Mouse (Mus musculus) liver, embryonic 15.5 days (tissue): ENCODE data around the gene Cplx1. TPM values are rescaled to one million over a fixed set of nuclear protein-coding genes. Genes with fewer than 3 reads are reported as not detected.

Experiments used
- ATAC-seq: fragments of 200-750 bp; cut with Nextera tagmentation; 2 replicates; pipeline ENCODE4 v1.8.0; 2017; ENCODE audit warnings: moderate number of reproducible peaks, mild to moderate bottlenecking, moderate library complexity; ENCODE audit not compliant: insufficient read depth
- H3K27ac ChIP-seq: fragments of 300-500 bp; sonication (generic); replicated peaks from 2 replicates; pipeline ENCODE4 v1.5.1; 2015; ENCODE audit warnings: mild to moderate bottlenecking, inconsistent platforms
- H3K27me3 ChIP-seq: fragments of 300-500 bp; sonication (generic); 2 replicates; pipeline ENCODE4 v1.6.1; 2015; ENCODE audit warnings: mild to moderate bottlenecking, inconsistent platforms
- H3K36me3 ChIP-seq: fragments of 300-500 bp; sonication (generic); replicated peaks from 2 replicates; pipeline ENCODE4 v1.6.1; 2015; ENCODE audit warnings: moderate library complexity, mild to moderate bottlenecking, inconsistent platforms
- H3K4me1 ChIP-seq: fragments of 300-500 bp; sonication (generic); replicated peaks from 2 replicates; pipeline ENCODE4 v1.6.1; 2015; ENCODE audit warnings: inconsistent platforms
- H3K4me2 ChIP-seq: fragments of 300-500 bp; sonication (generic); 2 replicates; pipeline ENCODE4 v1.6.1; 2015; ENCODE audit warnings: moderate library complexity, mild to moderate bottlenecking, inconsistent platforms
- H3K4me3 ChIP-seq: fragments of 300-500 bp; sonication (generic); replicated peaks from 2 replicates; pipeline ENCODE4 v1.5.1; 2015; ENCODE audit warnings: mild to moderate bottlenecking, inconsistent platforms
- H3K9ac ChIP-seq: fragments of 300-500 bp; sonication (generic); 2 replicates; pipeline ENCODE4 v1.6.1; 2015; ENCODE audit warnings: moderate library complexity, mild to moderate bottlenecking, inconsistent platforms
- H3K9me3 ChIP-seq: fragments of 300-500 bp; sonication (generic); replicated peaks from 2 replicates; pipeline ENCODE4 v1.6.1; 2016; ENCODE audit warnings: inconsistent platforms
- WGBS: fragments of 180-500 bp; shearing (Covaris S2); methylation state at CpG from one replicate; pipeline ENCODE4 v1.1.7; 2015; ENCODE audit warnings: mixed read lengths; ENCODE audit not compliant: insufficient replicate concordance; 5-methylcytosine and 5-hydroxymethylcytosine counted together
- polyA plus RNA-seq: library from polyadenylated mRNA; unstranded; fragments of >200 nt; fragmentation: Nextera tagmentation; extraction: Ambion mirVana; gene quantifications from 2 replicates; pipeline ENCODE4 v1.2.1, GENCODE M21; 2015

Cplx1 gene
- 0.08 TPM in 1 of 2 replicates, not detected in the other for polyA plus RNA-seq

- no peaks in the 10 kb centered on the region; the same call in 1 of the 2 replicates for H3K4me1 ChIP-seq
- no peak for ATAC-seq
- H3K9me3 ChIP-seq: no peaks in the 10 kb centered on the region
- H3K27ac ChIP-seq: no peak within 1 kb of the TSS
- H3K9ac ChIP-seq: no peak within 1 kb of the TSS
- H3K36me3 ChIP-seq: no peaks in the 10 kb centered on the region
- H3K27me3 ChIP-seq: peaks cover 75% of the 10 kb centered on the region
- 3% methylated on average over 43 of the region's 56 CpGs for WGBS
- H3K4me2 ChIP-seq: peak within 1 kb of the TSS; percentile 25; the same call in 1 of the 2 replicates
- no peak within 1 kb of the TSS for H3K4me3 ChIP-seq
Observed at GRCm38 (mm10) chr5:108549489-108550206, at the start of gene Cplx1. TSS of gene Cplx1 (minus strand) at chr5:108550024.

- 80% methylated on average over 3 of the region's 3 CpGs for WGBS
- peaks cover 91% of the 10 kb centered on the region for H3K36me3 ChIP-seq
- no peak for ATAC-seq
- H3K4me1 ChIP-seq: no peaks in the 10 kb centered on the region
- no peaks in the 10 kb centered on the region for H3K27me3 ChIP-seq
- H3K9me3 ChIP-seq: no peaks in the 10 kb centered on the region
- H3K4me2 ChIP-seq: no peak overlapping the region
- H3K4me3 ChIP-seq: no peak overlapping the region
- H3K27ac ChIP-seq: no peak overlapping the region
- H3K9ac ChIP-seq: no peak overlapping the region
Observed at GRCm38 (mm10) chr5:108581361-108581891, 31.6 kb upstream of the Cplx1 start.

- H3K27ac ChIP-seq: no peak overlapping the region
- H3K9me3 ChIP-seq: no peaks in the 10 kb centered on the region
- no peak for ATAC-seq
- H3K4me1 ChIP-seq: no peaks in the 10 kb centered on the region
- no peaks in the 10 kb centered on the region for H3K27me3 ChIP-seq
- 83% methylated on average over 6 of the region's 6 CpGs for WGBS
- H3K36me3 ChIP-seq: peaks cover 95% of the 10 kb centered on the region
- H3K4me2 ChIP-seq: no peak overlapping the region
- H3K9ac ChIP-seq: no peak overlapping the region
- H3K4me3 ChIP-seq: no peak overlapping the region
Observed at GRCm38 (mm10) chr5:108573054-108573453, 23.2 kb upstream of the Cplx1 start.

GRCm38 (mm10) chr5:108570991-108571390 is 21.2 kb upstream of the Cplx1 start:
- Histone ChIP-seq H3K4me2 (no peak overlapping the region), H3K9me3 (no peaks in the 10 kb centered on the region), H3K4me3 (no peak overlapping the region), H3K27me3 (no peaks in the 10 kb centered on the region), H3K27ac (no peak overlapping the region), H3K9ac (no peak overlapping the region), H3K36me3 (peaks cover 86% of the 10 kb centered on the region), H3K4me1 (no peaks in the 10 kb centered on the region)
- WGBS: 76% methylated on average over 1 of the region's 1 CpGs
- no peak for ATAC-seq

GRCm38 (mm10) chr5:108567104-108567503 is 17.3 kb upstream of the Cplx1 start:
- Histone ChIP-seq H3K9ac (no peak overlapping the region), H3K4me2 (no peak overlapping the region), H3K27me3 (no peaks in the 10 kb centered on the region), H3K27ac (no peak overlapping the region), H3K9me3 (no peaks in the 10 kb centered on the region), H3K4me3 (no peak overlapping the region), H3K4me1 (no peaks in the 10 kb centered on the region), H3K36me3 (peaks cover 50% of the 10 kb centered on the region)
- ATAC-seq: no peak
- WGBS: 77% methylated on average over 2 of the region's 2 CpGs

GRCm38 (mm10) chr5:108566523-108566922 is 16.7 kb upstream of the Cplx1 start:
- no peak overlapping the region for H3K4me2 ChIP-seq
- 59% methylated on average over 4 of the region's 4 CpGs for WGBS
- H3K9ac ChIP-seq: no peak overlapping the region
- H3K9me3 ChIP-seq: no peaks in the 10 kb centered on the region
- no peak overlapping the region for H3K4me3 ChIP-seq
- H3K27me3 ChIP-seq: no peaks in the 10 kb centered on the region
- no peak overlapping the region for H3K27ac ChIP-seq
- H3K36me3 ChIP-seq: peaks cover 45% of the 10 kb centered on the region
- no peaks in the 10 kb centered on the region for H3K4me1 ChIP-seq
- ATAC-seq: no peak

- H3K27me3 ChIP-seq: no peaks in the 10 kb centered on the region
- H3K9ac ChIP-seq: no peak overlapping the region
- ATAC-seq: no peak
- H3K36me3 ChIP-seq: peaks cover 33% of the 10 kb centered on the region
- no peak overlapping the region for H3K4me3 ChIP-seq
- no peak overlapping the region for H3K27ac ChIP-seq
- no peaks in the 10 kb centered on the region for H3K9me3 ChIP-seq
- no peak overlapping the region for H3K4me2 ChIP-seq
- WGBS: 71% methylated on average over 2 of the region's 2 CpGs
- H3K4me1 ChIP-seq: no peaks in the 10 kb centered on the region
Observed at GRCm38 (mm10) chr5:108565381-108565780, 15.6 kb upstream of the Cplx1 start.

GRCm38 (mm10) chr5:108564346-108564745 is 14.5 kb upstream of the Cplx1 start:
- ATAC-seq: no peak
- 65% methylated on average over 3 of the region's 3 CpGs for WGBS
- H3K27ac ChIP-seq: no peak overlapping the region
- H3K9me3 ChIP-seq: no peaks in the 10 kb centered on the region
- no peaks in the 10 kb centered on the region for H3K4me1 ChIP-seq
- H3K27me3 ChIP-seq: no peaks in the 10 kb centered on the region
- H3K4me2 ChIP-seq: no peak overlapping the region
- H3K36me3 ChIP-seq: peaks cover 23% of the 10 kb centered on the region
- no peak overlapping the region for H3K4me3 ChIP-seq
- H3K9ac ChIP-seq: no peak overlapping the region

GRCm38 (mm10) chr5:108562483-108562882 is 12.7 kb upstream of the Cplx1 start:
- Histone ChIP-seq H3K27ac (no peak overlapping the region), H3K9me3 (no peaks in the 10 kb centered on the region), H3K4me2 (no peak overlapping the region), H3K4me3 (no peak overlapping the region), H3K27me3 (no peaks in the 10 kb centered on the region), H3K36me3 (peaks cover 4% of the 10 kb centered on the region), H3K4me1 (no peaks in the 10 kb centered on the region), H3K9ac (no peak overlapping the region)
- no peak for ATAC-seq
- WGBS: 35% methylated on average over 2 of the region's 2 CpGs

GRCm38 (mm10) chr5:108556986-108557385 is 7.2 kb upstream of the Cplx1 start:
- H3K9ac ChIP-seq: no peak overlapping the region
- WGBS: 65% methylated on average over 4 of the region's 4 CpGs
- H3K4me1 ChIP-seq: no peaks in the 10 kb centered on the region
- peaks cover 27% of the 10 kb centered on the region for H3K27me3 ChIP-seq
- no peak overlapping the region for H3K4me2 ChIP-seq
- H3K9me3 ChIP-seq: no peaks in the 10 kb centered on the region
- H3K4me3 ChIP-seq: no peak overlapping the region
- ATAC-seq: no peak
- H3K27ac ChIP-seq: no peak overlapping the region
- no peaks in the 10 kb centered on the region for H3K36me3 ChIP-seq

- Histone ChIP-seq H3K4me1 (no peaks in the 10 kb centered on the region; the same call in 1 of the 2 replicates), H3K36me3 (no peaks in the 10 kb centered on the region), H3K4me2 (no peak overlapping the region), H3K27me3 (peaks cover 56% of the 10 kb centered on the region), H3K4me3 (no peak overlapping the region), H3K9ac (no peak overlapping the region), H3K9me3 (no peaks in the 10 kb centered on the region), H3K27ac (no peak overlapping the region)
- ATAC-seq: no peak
- WGBS: 53% methylated on average over 1 of the region's 1 CpGs
Observed at GRCm38 (mm10) chr5:108554041-108554440, 4.2 kb upstream of the Cplx1 start.
